Mouse (Mus musculus) thymus, adult 2 months (tissue): ENCODE results near the gene Ppt2.

Experiments used
- CTCF ChIP-seq: fragments of 200-500 bp; IDR thresholded peaks from 2 replicates; pipeline ENCODE4 v1.5.1; 2012; ENCODE audit warnings: mild to moderate bottlenecking, control low read depth, low read length, moderate library complexity, borderline replicate concordance; ENCODE audit not compliant: control insufficient read depth, poor library complexity, insufficient read depth; ENCODE audit errors: extremely low read depth
- POLR2A ChIP-seq: fragments of 200-500 bp; IDR thresholded peaks from 2 replicates; pipeline ENCODE4 v1.6.1; 2012; ENCODE audit warnings: mild to moderate bottlenecking, low read length, control low read depth, moderate library complexity; ENCODE audit not compliant: control insufficient read depth, poor library complexity, insufficient read depth; ENCODE audit errors: extremely low read depth

- TF ChIP-seq CTCF (no peak), POLR2A (no peak)
Measured at GRCm38 (mm10) chr17:34588767-34589166, 39.5 kb downstream of the Ppt2 start.
